Mouse (Mus musculus) forebrain, embryonic 10.5 days (tissue): ENCODE measurements at regions not wholly inside any gene's neighbourhood (a gene's known extent, or its start where the extent isn't known, plus 50 kb on each side); places are given as distances from the start of the nearest gene placed in this dataset.

Source experiments
- DNase-seq: peaks from one replicate; pipeline ENCODE4 v3.0.0-alpha.2; 2017; ENCODE audit warnings: low spot score; ENCODE audit errors: extremely low spot score
- H3K27ac ChIP-seq: fragments of 300-500 bp; sonication (generic); 2 replicates; pipeline ENCODE4 v1.5.1; 2016; ENCODE audit warnings: mild to moderate bottlenecking
- H3K27me3 ChIP-seq: fragments of 300-500 bp; sonication (generic); 2 replicates; pipeline ENCODE4 v1.6.1; 2016; ENCODE audit warnings: mild to moderate bottlenecking; ENCODE audit not compliant: poor library complexity, severe bottlenecking
- H3K36me3 ChIP-seq: fragments of 300-500 bp; sonication (generic); replicated peaks from 2 replicates; pipeline ENCODE4 v1.6.1; 2016; ENCODE audit warnings: mild to moderate bottlenecking, moderate library complexity
- H3K4me1 ChIP-seq: fragments of 300-500 bp; sonication (generic); 2 replicates; pipeline ENCODE4 v1.6.1; 2016
- H3K4me3 ChIP-seq: fragments of 300-500 bp; sonication (generic); 2 replicates; pipeline ENCODE4 v1.5.1; 2016; ENCODE audit warnings: mild to moderate bottlenecking, moderate library complexity
- H3K9me3 ChIP-seq: fragments of 300-500 bp; sonication (generic); 2 replicates; pipeline ENCODE4 v1.6.1; 2016; ENCODE audit warnings: mild to moderate bottlenecking, moderate library complexity
- WGBS: fragments of 180-500 bp; shearing (Covaris S2); methylation state at CpG from one replicate; pipeline ENCODE4 v1.1.7; 2016; 5-methylcytosine and 5-hydroxymethylcytosine counted together

GRCm38 (mm10) chr9:88220360-88220759, 106.6 kb upstream of the Nt5e start:
- Histone ChIP-seq H3K36me3 (no peaks in the 10 kb centered on the region), H3K4me3 (no peak overlapping the region), H3K4me1 (no peaks in the 10 kb centered on the region), H3K9me3 (no peaks in the 10 kb centered on the region), H3K27ac (no peak overlapping the region), H3K27me3 (no peaks in the 10 kb centered on the region; the same call in 1 of the 2 replicates)
- WGBS: 79% methylated on average over 3 of the region's 3 CpGs
- no peak for DNase-seq

- H3K4me1 ChIP-seq: no peaks in the 10 kb centered on the region
- 85% methylated on average over 14 of the region's 14 CpGs for WGBS
- DNase-seq: no peak
Observed at GRCm38 (mm10) chr9:88221276-88221675, 105.7 kb upstream of the Nt5e start.

GRCm38 (mm10) chr9:88221850-88222353, 105.1 kb upstream of the Nt5e start:
- Histone ChIP-seq H3K27me3 (no peaks in the 10 kb centered on the region; the same call in 1 of the 2 replicates), H3K27ac (no peak overlapping the region), H3K4me1 (no peaks in the 10 kb centered on the region), H3K36me3 (no peaks in the 10 kb centered on the region), H3K9me3 (no peaks in the 10 kb centered on the region), H3K4me3 (no peak overlapping the region)
- peak; percentile 61 for DNase-seq
- 30% methylated on average over 7 of the region's 7 CpGs for WGBS

More at GRCm38 (mm10) chr9:88221276-88221675, 105.7 kb upstream of the Nt5e start:
- Histone ChIP-seq H3K27ac (no peak overlapping the region), H3K9me3 (no peaks in the 10 kb centered on the region), H3K36me3 (no peaks in the 10 kb centered on the region), H3K27me3 (no peaks in the 10 kb centered on the region; the same call in 1 of the 2 replicates), H3K4me3 (no peak overlapping the region)

DNA sequence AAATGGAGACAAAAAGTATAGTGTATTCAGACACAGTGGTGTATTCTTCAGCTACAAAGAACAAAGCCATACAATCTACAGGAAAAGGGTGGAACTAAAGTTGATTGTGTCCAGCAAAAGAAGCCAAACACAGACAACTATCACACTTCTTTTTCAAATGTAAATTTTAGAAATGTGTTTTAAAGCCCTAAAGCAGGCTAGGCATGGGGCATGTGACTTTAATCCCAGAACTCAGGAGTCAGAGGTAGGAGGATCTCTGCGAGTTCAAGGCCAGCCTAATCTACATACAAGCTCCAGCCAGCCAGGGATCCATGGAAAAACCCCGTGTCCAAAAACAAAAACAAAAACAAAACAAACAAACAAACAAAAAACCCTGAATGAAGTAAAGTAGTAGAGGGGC, 89.9 kb upstream of the Nt5e start:
- 74% methylated on average over 2 of the region's 2 CpGs for WGBS
- DNase-seq: no peak
- Histone ChIP-seq H3K27me3 (no peaks in the 10 kb centered on the region), H3K36me3 (no peaks in the 10 kb centered on the region), H3K4me3 (no peak overlapping the region), H3K27ac (no peak overlapping the region), H3K9me3 (no peaks in the 10 kb centered on the region), H3K4me1 (peaks cover 10% of the 10 kb centered on the region)

DNA sequence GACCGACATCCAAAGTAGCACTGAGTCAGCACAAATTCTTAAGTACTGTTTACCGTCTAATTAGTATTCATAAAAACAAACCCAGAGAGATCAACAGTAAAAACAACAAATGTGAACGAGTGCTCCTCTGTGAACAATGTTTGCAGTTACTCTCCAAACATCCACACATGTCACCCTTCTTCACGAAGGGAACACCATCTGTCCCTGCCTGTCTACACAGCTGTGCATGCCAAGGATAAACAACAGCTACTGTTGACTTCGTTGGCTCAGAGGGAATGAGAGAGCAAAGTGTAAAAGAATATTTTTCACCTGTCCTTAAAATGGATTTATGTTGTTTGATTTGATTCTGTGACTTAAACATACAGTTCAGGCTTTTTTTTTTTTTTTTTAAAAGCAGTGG, 88.7 kb upstream of the Nt5e start:
- H3K4me3 ChIP-seq: no peak overlapping the region
- H3K27me3 ChIP-seq: no peaks in the 10 kb centered on the region
- H3K4me1 ChIP-seq: peaks cover 10% of the 10 kb centered on the region
- WGBS: 88% methylated on average over 5 of the region's 5 CpGs
- DNase-seq: no peak
- H3K9me3 ChIP-seq: no peaks in the 10 kb centered on the region
- no peak overlapping the region for H3K27ac ChIP-seq
- H3K36me3 ChIP-seq: no peaks in the 10 kb centered on the region

- WGBS: 25% methylated on average over 4 of the region's 4 CpGs
- Histone ChIP-seq H3K9me3 (no peaks in the 10 kb centered on the region), H3K36me3 (no peaks in the 10 kb centered on the region), H3K4me1 (peaks cover 10% of the 10 kb centered on the region), H3K4me3 (peak overlapping the region; percentile 49), H3K27ac (peak overlapping the region; percentile 74; the same call in 1 of the 2 replicates), H3K27me3 (no peaks in the 10 kb centered on the region)
- DNase-seq: no peak
Observed at GRCm38 (mm10) chr9:88240740-88241139, 86.3 kb upstream of the Nt5e start.

DNA sequence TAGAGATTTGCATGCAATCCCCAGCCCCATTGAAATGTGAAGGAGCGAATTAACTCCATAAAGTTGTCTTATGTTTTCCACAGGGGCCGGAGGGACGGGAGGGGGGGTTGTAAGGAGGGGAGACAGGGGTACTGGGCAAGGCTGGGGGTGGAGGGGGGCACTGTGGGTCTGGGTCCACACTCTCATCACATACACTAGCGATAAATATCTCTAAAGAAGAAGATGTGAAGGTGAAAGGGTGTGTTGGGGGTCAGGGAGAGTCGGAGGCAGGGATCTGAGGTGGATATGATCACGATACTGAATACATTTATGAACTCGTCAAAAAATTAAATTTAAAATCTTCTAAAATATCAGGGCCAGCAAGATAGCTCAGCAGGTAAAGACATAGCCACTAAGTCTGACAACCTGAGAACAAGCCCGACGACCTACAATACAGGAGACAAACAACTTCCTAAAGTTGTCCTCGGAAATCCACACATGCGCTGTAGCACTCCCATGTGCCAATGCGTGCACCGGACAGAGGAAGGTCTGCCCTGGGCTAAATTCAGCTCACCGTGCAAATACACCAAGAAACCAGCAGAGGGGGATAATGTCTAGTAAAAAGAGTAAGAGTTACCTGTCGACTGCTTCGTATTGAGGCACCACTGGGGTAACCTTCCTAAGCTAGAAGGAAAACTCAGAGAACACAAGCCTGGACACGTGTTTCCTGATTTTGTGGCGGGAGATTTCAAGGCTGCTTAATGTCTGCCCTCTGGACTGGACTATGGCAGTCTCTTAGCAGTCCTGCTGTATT, 85.6 kb upstream of the Nt5e start:
- DNase-seq: peak; percentile 82
- peaks cover 10% of the 10 kb centered on the region for H3K4me1 ChIP-seq
- H3K27me3 ChIP-seq: no peaks in the 10 kb centered on the region
- WGBS: 8% methylated on average over 18 of the region's 18 CpGs
- H3K27ac ChIP-seq: peak overlapping the region; percentile 74
- H3K9me3 ChIP-seq: no peaks in the 10 kb centered on the region
- H3K4me3 ChIP-seq: peak overlapping the region; percentile 49
- no peaks in the 10 kb centered on the region for H3K36me3 ChIP-seq

DNA sequence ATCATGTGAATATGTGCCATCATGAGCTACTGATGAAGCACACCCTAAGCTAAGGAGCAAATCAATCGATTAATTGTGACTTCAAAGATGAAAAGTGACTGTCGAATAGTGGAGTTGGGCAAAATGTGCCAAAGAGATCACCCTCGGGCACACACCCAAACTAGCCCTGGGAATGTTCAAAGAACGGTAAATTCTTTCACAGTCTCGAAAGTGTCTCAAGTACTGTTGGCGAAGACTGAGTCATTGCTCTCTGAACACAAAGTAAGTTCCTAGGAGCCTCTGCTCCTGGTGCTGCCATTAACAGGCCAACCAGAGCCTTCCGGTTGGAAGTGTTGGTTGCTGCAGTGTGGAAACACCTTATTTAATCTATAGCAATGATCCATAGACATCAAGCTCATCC, 84.5 kb upstream of the Nt5e start:
- H3K36me3 ChIP-seq: no peaks in the 10 kb centered on the region
- no peak for DNase-seq
- peaks cover 10% of the 10 kb centered on the region for H3K4me1 ChIP-seq
- no peak overlapping the region for H3K27ac ChIP-seq
- H3K4me3 ChIP-seq: no peak overlapping the region
- no peaks in the 10 kb centered on the region for H3K27me3 ChIP-seq
- WGBS: 89% methylated on average over 7 of the region's 7 CpGs
- H3K9me3 ChIP-seq: no peaks in the 10 kb centered on the region

- DNase-seq: no peak
- peaks cover 10% of the 10 kb centered on the region for H3K4me1 ChIP-seq
- no peak overlapping the region for H3K27ac ChIP-seq
- WGBS: 78% methylated on average over 3 of the region's 3 CpGs
- H3K36me3 ChIP-seq: no peaks in the 10 kb centered on the region
- H3K4me3 ChIP-seq: no peak overlapping the region
- H3K27me3 ChIP-seq: no peaks in the 10 kb centered on the region
- no peaks in the 10 kb centered on the region for H3K9me3 ChIP-seq
Observed at GRCm38 (mm10) chr9:88244492-88244891, 82.5 kb upstream of the Nt5e start.

- Histone ChIP-seq H3K27me3 (no peaks in the 10 kb centered on the region), H3K4me3 (no peak overlapping the region), H3K27ac (no peak overlapping the region), H3K4me1 (no peaks in the 10 kb centered on the region), H3K9me3 (no peaks in the 10 kb centered on the region), H3K36me3 (no peaks in the 10 kb centered on the region)
- WGBS: 82% methylated on average over 7 of the region's 7 CpGs
- DNase-seq: no peak
Observed at GRCm38 (mm10) chr9:88255948-88256347, 71.0 kb upstream of the Nt5e start.

DNA sequence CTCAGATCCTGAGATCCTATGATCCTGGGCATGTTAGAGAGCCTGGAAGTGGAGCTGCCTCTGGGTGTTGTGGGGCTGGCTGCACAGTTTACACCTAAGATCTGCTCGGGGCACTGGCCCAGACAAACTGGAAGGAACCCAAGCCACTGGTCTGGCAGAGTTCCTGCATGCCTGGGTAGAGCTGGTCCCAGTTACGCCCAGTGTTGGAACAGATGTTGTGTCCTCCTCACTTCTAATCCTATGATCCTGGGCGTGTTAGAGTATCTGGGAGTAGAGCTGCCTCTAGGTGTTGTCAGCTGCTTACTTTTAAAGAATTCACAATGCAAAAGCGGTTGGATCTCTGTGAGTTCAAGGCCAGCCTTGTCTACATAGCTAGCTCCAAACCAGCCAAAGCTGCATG, 67.4 kb upstream of the Nt5e start:
- 89% methylated on average over 4 of the region's 4 CpGs for WGBS
- Histone ChIP-seq H3K4me3 (no peak overlapping the region), H3K27me3 (no peaks in the 10 kb centered on the region), H3K4me1 (no peaks in the 10 kb centered on the region), H3K27ac (no peak overlapping the region), H3K9me3 (no peaks in the 10 kb centered on the region), H3K36me3 (no peaks in the 10 kb centered on the region)
- no peak for DNase-seq

DNA sequence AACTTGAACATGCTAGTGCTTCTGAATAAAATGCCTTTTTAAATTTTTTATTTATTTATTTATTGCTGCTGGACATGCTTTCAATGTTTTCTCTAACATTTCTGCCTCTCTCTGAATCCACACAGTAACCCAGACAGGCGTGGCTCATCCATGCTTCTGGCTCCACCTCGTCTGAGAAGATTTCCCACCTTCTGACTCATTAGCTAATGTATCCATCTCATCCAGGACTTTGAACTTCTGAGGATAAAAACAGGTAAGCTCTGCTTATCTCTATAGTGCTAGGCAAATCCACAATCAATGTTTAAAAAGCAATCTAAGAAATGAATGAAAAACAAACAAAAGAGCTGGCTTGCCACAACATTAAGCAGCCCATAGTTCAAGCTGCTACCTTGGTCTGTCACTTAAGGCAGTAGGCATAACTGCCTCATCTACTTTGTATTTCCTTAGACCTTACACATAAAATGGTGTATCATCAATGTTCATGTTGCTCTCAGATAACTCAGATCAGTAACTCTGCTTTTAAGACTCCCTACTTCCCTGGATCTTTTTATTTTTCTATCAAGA, 66.8 kb upstream of the Nt5e start:
- no peaks in the 10 kb centered on the region for H3K9me3 ChIP-seq
- no peak overlapping the region for H3K4me3 ChIP-seq
- H3K27me3 ChIP-seq: no peaks in the 10 kb centered on the region
- H3K36me3 ChIP-seq: no peaks in the 10 kb centered on the region
- 81% methylated on average over 2 of the region's 2 CpGs for WGBS
- no peaks in the 10 kb centered on the region for H3K4me1 ChIP-seq
- no peak overlapping the region for H3K27ac ChIP-seq
- no peak for DNase-seq

DNA sequence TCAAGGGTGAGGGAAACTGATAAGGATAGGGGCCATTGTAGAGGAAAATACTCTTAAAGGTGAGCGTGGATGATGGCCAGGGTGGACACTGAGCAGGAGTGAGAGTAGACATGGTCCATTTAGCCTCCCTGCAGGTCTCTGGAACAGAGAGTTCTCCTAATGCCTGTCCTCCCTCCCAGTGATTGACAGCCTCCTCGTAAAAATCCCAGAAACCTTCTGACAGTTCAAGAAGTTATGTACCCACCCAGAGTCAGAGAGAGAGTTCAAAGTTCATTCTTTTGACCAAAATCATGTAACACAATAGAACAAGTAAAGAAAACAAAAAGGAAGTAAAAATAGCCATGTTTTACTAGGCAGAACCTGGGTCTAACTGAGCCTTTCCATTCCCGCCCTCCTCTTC, 64.5 kb upstream of the Nt5e start:
- H3K27ac ChIP-seq: no peak overlapping the region
- no peaks in the 10 kb centered on the region for H3K4me1 ChIP-seq
- 77% methylated on average over 3 of the region's 3 CpGs for WGBS
- no peaks in the 10 kb centered on the region for H3K36me3 ChIP-seq
- no peak overlapping the region for H3K4me3 ChIP-seq
- no peak for DNase-seq
- no peaks in the 10 kb centered on the region for H3K9me3 ChIP-seq
- no peaks in the 10 kb centered on the region for H3K27me3 ChIP-seq
